Mouse (Mus musculus): Measurements from ENCODE around the gene Trappc1. TPM values are rescaled to one million over a fixed set of nuclear protein-coding genes. Genes with fewer than 3 reads are reported as not detected.

Trappc1 gene
- polyA plus RNA-seq, 1 experiment from 2014 or later: 147 TPM

DNA sequence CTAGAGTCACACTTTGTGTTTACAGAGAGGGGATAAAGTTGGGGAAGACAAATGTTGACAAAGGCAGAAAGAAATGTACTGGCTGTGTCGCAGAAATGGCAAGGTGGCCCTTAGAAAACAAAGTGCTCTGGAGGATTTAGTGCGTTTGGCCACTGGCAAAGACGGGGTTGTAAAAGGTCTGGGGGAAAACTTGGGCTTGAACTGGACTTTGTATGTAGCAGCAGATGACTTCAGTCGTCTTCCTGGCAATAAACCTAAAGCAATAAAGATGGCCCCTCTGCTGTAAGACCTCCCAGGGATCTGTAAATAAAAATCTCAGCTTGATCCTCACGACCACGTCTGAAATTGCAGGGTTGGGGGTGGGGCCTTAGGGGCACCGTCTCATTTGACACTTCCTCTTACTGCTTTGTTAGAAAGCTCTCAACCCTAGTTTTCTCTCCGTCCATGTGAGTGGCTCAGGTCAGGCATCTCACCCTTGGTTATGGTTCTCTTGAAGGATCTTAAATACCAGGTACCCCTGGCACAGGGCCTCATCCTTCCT lies 9.0 kb downstream of the Trappc1 start:
- H3K36me3 ChIP-seq (ENCODE audit: control insufficient read depth, insufficient read depth, low read length): no peaks in the 10 kb centered on the region
- peaks cover 20% of the 10 kb centered on the region for H3K4me1 ChIP-seq (ENCODE audit: control insufficient read depth, insufficient read depth, low read length)
- H3K9me3 ChIP-seq (ENCODE audit: control insufficient read depth, low read depth, low read length): no peaks in the 10 kb centered on the region
- ATAC-seq (ENCODE audit: insufficient number of reproducible peaks, insufficient read depth, low FRiP score, low read depth): no peak
- 27% methylated on average over 8 of the region's 8 CpGs for WGBS
- peak overlapping the region; percentile 41 for H3K4me2 ChIP-seq (replicated peaks; ENCODE audit: low read depth, low read length)
- no peak overlapping the region for H3K4me3 ChIP-seq (ENCODE audit: low read depth, low read length)
- peak overlapping the region; percentile 1; the same call in 1 of the 2 replicates for H3K27ac ChIP-seq (ENCODE audit: low read length)
- no peak overlapping the region for H3K9ac ChIP-seq (replicated peaks; ENCODE audit: low read depth, low read length)
- no peaks in the 10 kb centered on the region for H3K27me3 ChIP-seq (ENCODE audit: control insufficient read depth, insufficient read depth, low read length)

- Histone ChIP-seq H3K4me2 (replicated peaks; ENCODE audit: low read depth, low read length) (no peak overlapping the region), H3K27ac (ENCODE audit: low read length) (no peak overlapping the region), H3K9me3 (ENCODE audit: control insufficient read depth, low read depth, low read length) (no peaks in the 10 kb centered on the region), H3K36me3 (ENCODE audit: control insufficient read depth, insufficient read depth, low read length) (no peaks in the 10 kb centered on the region), H3K27me3 (ENCODE audit: control insufficient read depth, insufficient read depth, low read length) (no peaks in the 10 kb centered on the region), H3K4me3 (ENCODE audit: low read depth, low read length) (no peak overlapping the region), H3K9ac (replicated peaks; ENCODE audit: low read depth, low read length) (no peak overlapping the region), H3K4me1 (ENCODE audit: control insufficient read depth, insufficient read depth, low read length) (peaks cover 20% of the 10 kb centered on the region)
- no peak for ATAC-seq (ENCODE audit: insufficient number of reproducible peaks, insufficient read depth, low FRiP score, low read depth)
- 61% methylated on average over 3 of the region's 3 CpGs for WGBS
Measured at GRCm38 (mm10) chr11:69333922-69334321, 10.1 kb downstream of the Trappc1 start.

- Histone ChIP-seq H3K4me2 (replicated peaks; ENCODE audit: low read depth, low read length) (no peak overlapping the region), H3K9ac (replicated peaks; ENCODE audit: low read depth, low read length) (no peak overlapping the region), H3K36me3 (ENCODE audit: control insufficient read depth, insufficient read depth, low read length) (no peaks in the 10 kb centered on the region), H3K4me3 (ENCODE audit: low read depth, low read length) (no peak overlapping the region), H3K27me3 (ENCODE audit: control insufficient read depth, insufficient read depth, low read length) (no peaks in the 10 kb centered on the region), H3K9me3 (ENCODE audit: control insufficient read depth, low read depth, low read length) (no peaks in the 10 kb centered on the region), H3K27ac (ENCODE audit: low read length) (0 out of 2 replicates have a peak overlapping the region, but pooled peaks have one; percentile 15), H3K4me1 (ENCODE audit: control insufficient read depth, insufficient read depth, low read length) (peaks cover 20% of the 10 kb centered on the region)
- no peak for ATAC-seq (ENCODE audit: insufficient number of reproducible peaks, insufficient read depth, low FRiP score, low read depth)
- 47% methylated on average over 4 of the region's 4 CpGs for WGBS
Measured at GRCm38 (mm10) chr11:69334796-69335195, 11.0 kb downstream of the Trappc1 start.

DNA sequence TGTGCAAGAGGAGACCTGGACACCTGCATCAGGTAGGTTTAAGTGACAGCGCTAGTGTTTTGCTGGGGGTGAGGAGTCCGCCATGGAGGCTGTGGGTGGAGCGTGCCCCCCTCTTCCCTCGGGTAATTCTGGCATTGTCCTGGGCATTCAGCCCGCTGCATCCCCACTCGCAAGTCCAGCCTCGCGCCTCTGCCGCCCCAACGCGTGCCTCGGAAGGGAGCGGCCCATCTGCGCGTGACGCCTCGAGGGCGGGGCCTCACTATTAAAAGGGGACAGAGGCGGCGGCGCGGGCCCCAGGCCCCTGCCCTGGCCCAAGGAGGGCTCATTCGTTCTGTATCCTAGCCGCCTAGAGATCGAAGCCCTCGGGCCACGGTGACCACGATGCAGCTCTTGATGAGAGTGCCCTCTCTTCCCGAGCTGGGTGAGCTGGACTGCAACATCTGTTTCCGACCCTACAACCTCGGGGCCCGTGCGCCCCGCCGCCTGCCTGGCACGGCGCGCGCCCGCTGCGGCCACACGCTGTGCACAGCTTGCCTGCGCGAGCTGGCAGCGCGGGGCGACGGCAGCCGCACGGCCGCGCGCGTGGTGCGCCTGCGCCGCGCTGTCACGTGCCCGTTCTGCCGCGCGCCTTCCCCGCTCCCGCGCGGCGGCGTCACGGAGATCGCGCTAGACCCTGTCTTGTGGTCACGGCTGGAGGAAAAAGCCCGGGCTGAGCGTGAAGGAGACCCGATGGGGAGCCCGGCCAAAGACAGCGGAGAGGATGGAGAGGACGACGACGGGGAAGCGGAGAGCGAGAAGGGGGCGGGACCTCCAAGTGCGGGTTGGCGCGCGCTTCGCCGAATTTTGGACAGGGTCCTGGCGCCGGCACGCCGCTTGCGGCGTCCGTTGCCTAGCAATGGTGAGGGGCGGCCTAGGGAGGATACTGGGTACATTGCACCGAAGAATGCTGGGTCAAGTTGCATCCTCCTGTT lies 16.7 kb downstream of the Trappc1 start, which contains the start of gene Rnf227:
Gene Rnf227, plus strand, starts transcription at position 301 of the 971 bp plus-strand sequence.
- H3K4me2 ChIP-seq (replicated peaks; ENCODE audit: low read depth, low read length): peak within 1 kb of the TSS; percentile 96
- peak; percentile 85 for ATAC-seq (ENCODE audit: insufficient number of reproducible peaks, insufficient read depth, low FRiP score, low read depth)
- H3K4me1 ChIP-seq (ENCODE audit: control insufficient read depth, insufficient read depth, low read length): peaks cover 4% of the 10 kb centered on the region; the same call in 1 of the 2 replicates
- peak within 1 kb of the TSS; percentile 49 for H3K4me3 ChIP-seq (ENCODE audit: low read depth, low read length)
- peak within 1 kb of the TSS; percentile 77 for H3K27ac ChIP-seq (ENCODE audit: low read length)
- H3K27me3 ChIP-seq (ENCODE audit: control insufficient read depth, insufficient read depth, low read length): no peaks in the 10 kb centered on the region
- WGBS: 2% methylated on average over 93 of the region's 99 CpGs
- H3K9me3 ChIP-seq (ENCODE audit: control insufficient read depth, low read depth, low read length): no peaks in the 10 kb centered on the region
- H3K9ac ChIP-seq (replicated peaks; ENCODE audit: low read depth, low read length): peak within 1 kb of the TSS; percentile 60
- H3K36me3 ChIP-seq (ENCODE audit: control insufficient read depth, insufficient read depth, low read length): peaks cover 18% of the 10 kb centered on the region

GRCm38 (mm10) chr11:69346441-69346840 lies 22.7 kb downstream of the Trappc1 start:
- no peak overlapping the region for H3K4me2 ChIP-seq (replicated peaks; ENCODE audit: low read depth, low read length)
- WGBS: 90% methylated on average over 25 of the region's 26 CpGs
- no peak overlapping the region for H3K4me3 ChIP-seq (ENCODE audit: low read depth, low read length)
- H3K9ac ChIP-seq (replicated peaks; ENCODE audit: low read depth, low read length): no peak overlapping the region
- H3K4me1 ChIP-seq (ENCODE audit: control insufficient read depth, insufficient read depth, low read length): no peaks in the 10 kb centered on the region
- no peak for ATAC-seq (ENCODE audit: insufficient number of reproducible peaks, insufficient read depth, low FRiP score, low read depth)
- H3K9me3 ChIP-seq (ENCODE audit: control insufficient read depth, low read depth, low read length): no peaks in the 10 kb centered on the region
- no peaks in the 10 kb centered on the region for H3K27me3 ChIP-seq (ENCODE audit: control insufficient read depth, insufficient read depth, low read length)
- H3K27ac ChIP-seq (ENCODE audit: low read length): no peak overlapping the region
- H3K36me3 ChIP-seq (ENCODE audit: control insufficient read depth, insufficient read depth, low read length): peaks cover 74% of the 10 kb centered on the region

- no peaks in the 10 kb centered on the region for H3K9me3 ChIP-seq (ENCODE audit: control insufficient read depth, low read depth, low read length)
- peaks cover 99% of the 10 kb centered on the region for H3K36me3 ChIP-seq (ENCODE audit: control insufficient read depth, insufficient read depth, low read length)
- WGBS: 92% methylated on average over 5 of the region's 5 CpGs
- no peak for ATAC-seq (ENCODE audit: insufficient number of reproducible peaks, insufficient read depth, low FRiP score, low read depth)
- no peak overlapping the region for H3K9ac ChIP-seq (replicated peaks; ENCODE audit: low read depth, low read length)
- H3K4me1 ChIP-seq (ENCODE audit: control insufficient read depth, insufficient read depth, low read length): no peaks in the 10 kb centered on the region
- no peaks in the 10 kb centered on the region for H3K27me3 ChIP-seq (ENCODE audit: control insufficient read depth, insufficient read depth, low read length)
- no peak overlapping the region for H3K4me2 ChIP-seq (replicated peaks; ENCODE audit: low read depth, low read length)
- H3K27ac ChIP-seq (ENCODE audit: low read length): no peak overlapping the region
- no peak overlapping the region for H3K4me3 ChIP-seq (ENCODE audit: low read depth, low read length)
Measured at GRCm38 (mm10) chr11:69356544-69356943, 32.8 kb downstream of the Trappc1 start.

- no peak for ATAC-seq (ENCODE audit: insufficient number of reproducible peaks, insufficient read depth, low FRiP score, low read depth)
- no peaks in the 10 kb centered on the region for H3K4me1 ChIP-seq (ENCODE audit: control insufficient read depth, insufficient read depth, low read length)
Measured at GRCm38 (mm10) chr11:69357690-69358089, 33.9 kb downstream of the Trappc1 start.

DNA sequence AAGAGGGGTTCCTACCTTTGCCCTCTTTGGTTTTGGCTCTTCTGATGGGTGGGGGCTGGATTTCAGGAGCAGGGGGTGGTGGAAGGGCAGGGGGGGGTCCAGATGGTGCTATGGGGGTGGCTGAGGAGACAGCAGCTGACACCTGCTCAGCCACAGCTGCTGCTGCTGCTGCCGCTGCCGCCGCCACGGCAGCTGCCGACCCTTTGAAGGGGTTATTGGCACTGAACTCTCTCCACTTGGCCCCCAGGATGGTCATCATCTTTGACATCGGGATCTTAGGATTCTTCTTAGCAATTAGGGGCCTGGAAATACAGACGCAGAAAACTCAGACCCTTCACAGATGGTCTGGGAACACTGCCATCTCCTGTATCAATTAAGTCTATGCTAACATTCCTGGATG lies 38.2 kb downstream of the Trappc1 start:
- WGBS: 63% methylated on average over 7 of the region's 7 CpGs
- Histone ChIP-seq H3K9me3 (ENCODE audit: control insufficient read depth, low read depth, low read length) (no peaks in the 10 kb centered on the region), H3K27ac (ENCODE audit: low read length) (no peak overlapping the region), H3K27me3 (ENCODE audit: control insufficient read depth, insufficient read depth, low read length) (no peaks in the 10 kb centered on the region), H3K4me2 (replicated peaks; ENCODE audit: low read depth, low read length) (no peak overlapping the region), H3K9ac (replicated peaks; ENCODE audit: low read depth, low read length) (no peak overlapping the region), H3K4me3 (ENCODE audit: low read depth, low read length) (no peak overlapping the region), H3K4me1 (ENCODE audit: control insufficient read depth, insufficient read depth, low read length) (peaks cover 23% of the 10 kb centered on the region), H3K36me3 (ENCODE audit: control insufficient read depth, insufficient read depth, low read length) (peaks cover 68% of the 10 kb centered on the region)
- ATAC-seq (ENCODE audit: insufficient number of reproducible peaks, insufficient read depth, low FRiP score, low read depth): no peak

More at GRCm38 (mm10) chr11:69357690-69358089, 33.9 kb downstream of the Trappc1 start:
- Histone ChIP-seq H3K27me3 (ENCODE audit: control insufficient read depth, insufficient read depth, low read length) (no peaks in the 10 kb centered on the region), H3K9ac (replicated peaks; ENCODE audit: low read depth, low read length) (no peak overlapping the region), H3K27ac (ENCODE audit: low read length) (no peak overlapping the region), H3K4me2 (replicated peaks; ENCODE audit: low read depth, low read length) (no peak overlapping the region), H3K36me3 (ENCODE audit: control insufficient read depth, insufficient read depth, low read length) (peaks cover 98% of the 10 kb centered on the region), H3K4me3 (ENCODE audit: low read depth, low read length) (no peak overlapping the region), H3K9me3 (ENCODE audit: control insufficient read depth, low read depth, low read length) (no peaks in the 10 kb centered on the region)
- WGBS: 89% methylated on average over 12 of the region's 12 CpGs
